Mouse (Mus musculus) lung, postnatal 36 days (tissue): ENCODE measurements around the gene Gm10354.
"Not testable (repeated sequence)": the region's sequence is repeated elsewhere in the genome, so short reads cannot be mapped to it uniquely, and the experiment has no call there.

Experiments
- DNase-seq: peaks from one replicate; pipeline ENCODE4 v3.0.0; 2022; ENCODE audit warnings: mixed read lengths

The Gm10354 gene

DNA sequence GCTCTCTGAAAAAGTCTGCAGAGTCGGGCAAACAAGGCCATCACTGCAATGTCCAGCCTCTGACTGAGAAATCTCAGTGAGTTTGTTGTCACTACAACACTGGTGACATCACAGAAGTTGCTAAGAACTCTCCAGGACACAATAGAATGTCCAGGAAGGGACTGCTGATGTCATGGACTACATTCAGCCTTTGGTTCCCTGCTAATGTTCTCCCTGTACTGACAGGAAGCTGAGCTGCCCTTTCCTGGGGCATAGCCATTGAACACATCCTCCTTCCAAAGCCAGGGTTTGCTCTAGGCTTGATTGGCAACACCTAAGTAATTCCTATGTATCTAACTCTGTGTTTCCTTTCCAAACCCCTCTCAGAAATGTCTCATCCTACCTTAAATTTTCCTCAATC lies at the start of gene Gm10354:
Gene Gm10354, minus strand, starts transcription at position 101 of the 400 bp plus-strand sequence.
- not testable (repeated sequence) for DNase-seq

- DNase-seq, result not testable (repeated sequence)
Observed at GRCm38 (mm10) chr5:15024316-15024715, 45.6 kb upstream of the Gm10354 start.

DNA sequence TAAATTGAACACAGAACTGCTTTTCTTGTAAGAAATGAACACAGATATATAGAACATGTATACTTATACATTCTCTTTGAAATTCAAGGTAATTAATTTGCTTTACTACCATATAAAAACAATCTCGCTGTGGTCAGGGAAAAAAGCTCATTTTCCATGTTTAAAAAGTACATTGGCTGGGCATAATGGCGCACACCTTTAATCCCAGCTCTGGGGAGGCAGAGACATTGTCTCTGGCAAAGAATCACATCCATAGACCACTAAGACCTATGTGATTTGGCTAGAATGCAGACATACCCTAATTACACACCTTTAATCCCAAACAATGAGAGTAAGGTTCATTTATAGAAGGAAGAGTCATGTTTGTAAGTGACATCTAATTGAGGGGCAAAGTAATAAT lies 41.3 kb upstream of the Gm10354 start:
- DNase-seq, result not testable (repeated sequence)

DNA sequence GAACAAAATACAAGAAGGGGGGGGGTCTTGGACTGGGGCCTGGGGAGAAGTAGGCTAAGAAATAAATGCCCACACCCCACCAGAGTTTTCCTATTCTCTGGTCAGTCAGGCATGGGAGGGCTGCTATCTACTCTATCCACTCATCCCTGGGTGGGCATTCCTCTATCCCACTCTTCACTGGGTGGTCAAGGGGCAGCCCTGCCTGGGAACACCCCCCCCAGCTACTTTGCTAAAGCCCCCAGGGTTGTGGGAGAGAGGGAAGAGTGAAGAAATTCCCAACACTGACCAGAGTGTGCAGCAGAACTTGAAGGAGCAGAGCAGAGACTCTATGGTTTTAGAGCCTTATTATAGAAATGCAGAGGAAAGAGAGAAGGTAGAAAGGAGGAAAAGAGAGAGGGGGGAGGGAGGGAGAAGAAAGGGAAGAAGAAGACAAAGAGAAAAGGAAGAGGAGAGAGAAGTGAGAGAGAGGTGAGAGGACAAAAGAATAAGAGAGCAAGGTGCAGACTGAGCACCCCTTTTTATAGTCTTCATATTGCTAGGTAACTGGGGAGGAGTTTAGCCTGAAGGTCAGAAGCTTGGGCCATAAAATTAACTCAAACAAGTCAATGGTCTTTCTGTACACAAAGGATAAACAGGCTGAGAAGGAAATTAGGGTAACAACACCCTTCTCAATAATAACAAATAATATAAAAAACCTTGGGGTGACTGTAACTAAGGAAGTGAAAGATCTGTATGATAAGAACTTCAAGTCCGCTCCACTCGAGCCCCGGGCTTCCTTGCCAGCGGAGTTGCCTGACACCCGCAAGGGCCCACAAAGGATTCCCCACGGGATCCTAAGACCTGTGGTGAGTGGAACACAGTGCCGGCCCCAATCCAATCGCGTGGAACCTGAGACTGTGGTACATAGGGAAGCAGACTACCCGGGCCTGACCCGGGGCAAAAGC lies 32.2 kb upstream of the Gm10354 start:
- DNase-seq, result not testable (repeated sequence)

- not testable (repeated sequence) for DNase-seq
Observed at GRCm38 (mm10) chr5:15006907-15007306, 28.2 kb upstream of the Gm10354 start.

GRCm38 (mm10) chr5:15006288-15006687 lies 27.6 kb upstream of the Gm10354 start:
- not testable (repeated sequence) for DNase-seq

DNA sequence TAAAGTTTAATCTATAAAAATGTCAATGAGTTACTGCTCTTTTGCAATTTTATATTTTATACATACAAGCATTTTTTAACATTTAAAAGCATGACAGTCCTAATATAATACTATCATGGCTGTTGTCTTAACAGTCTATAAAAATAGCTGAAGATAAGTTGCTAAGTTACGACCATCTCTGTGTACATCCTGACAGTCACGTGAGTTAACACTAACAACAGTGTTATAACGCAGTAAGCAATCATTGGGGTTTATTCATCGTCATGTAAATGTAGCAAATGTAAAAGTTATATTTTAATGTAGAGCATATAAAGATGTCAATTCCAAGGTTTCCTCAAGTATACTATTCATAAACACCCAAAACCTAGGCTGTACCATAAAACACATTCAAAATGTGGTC lies 26.8 kb upstream of the Gm10354 start:
- DNase-seq, result not testable (repeated sequence)

- DNase-seq, result not testable (repeated sequence)
Observed at GRCm38 (mm10) chr5:15004569-15005562, 26.1 kb upstream of the Gm10354 start.

DNA sequence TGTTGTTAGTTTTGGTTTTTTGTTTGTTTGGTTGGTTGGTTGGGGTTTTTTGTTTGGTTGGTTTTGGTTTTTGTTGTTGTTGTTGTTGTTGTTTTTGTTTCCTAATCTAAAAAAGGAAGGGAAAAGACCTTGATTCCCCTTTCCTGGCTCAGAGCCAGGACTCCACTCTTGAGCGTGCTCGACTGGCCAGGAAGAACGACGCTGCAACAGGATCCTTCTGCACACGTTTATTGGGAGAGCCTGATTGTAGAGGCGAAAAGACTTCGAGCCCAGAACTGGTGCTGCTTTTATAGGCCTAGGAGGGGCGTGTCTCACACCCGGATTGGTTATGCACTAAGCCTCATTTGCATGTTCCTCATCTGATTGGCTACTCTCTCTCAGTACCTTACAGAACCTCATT lies 19.3 kb upstream of the Gm10354 start:
- DNase-seq, result not testable (repeated sequence)

DNA sequence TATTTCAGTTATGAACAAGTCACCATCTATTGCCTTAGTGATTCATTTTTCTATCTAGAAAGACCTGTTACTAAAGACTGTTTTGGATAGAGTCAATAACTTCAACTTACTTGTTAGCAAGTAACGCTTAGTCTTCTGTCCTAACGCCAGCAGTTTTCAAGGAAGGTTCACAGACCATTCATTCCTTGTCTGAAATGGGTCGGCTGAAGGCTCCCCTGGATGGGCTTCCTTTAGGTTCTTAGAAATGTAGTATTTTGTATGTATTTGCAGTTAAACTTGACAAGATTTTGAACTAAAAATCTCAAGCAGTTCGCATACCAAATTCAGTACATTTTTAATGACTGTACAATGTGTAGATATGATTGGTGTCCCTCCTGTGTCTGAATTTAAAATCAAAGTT lies 18.8 kb upstream of the Gm10354 start:
- DNase-seq, result not testable (repeated sequence)

- DNase-seq, result not testable (repeated sequence)
Observed at GRCm38 (mm10) chr5:14996670-14997249, 18.0 kb upstream of the Gm10354 start.

GRCm38 (mm10) chr5:14994124-14994523 lies 15.4 kb upstream of the Gm10354 start:
- DNase-seq, result not testable (repeated sequence)

DNA sequence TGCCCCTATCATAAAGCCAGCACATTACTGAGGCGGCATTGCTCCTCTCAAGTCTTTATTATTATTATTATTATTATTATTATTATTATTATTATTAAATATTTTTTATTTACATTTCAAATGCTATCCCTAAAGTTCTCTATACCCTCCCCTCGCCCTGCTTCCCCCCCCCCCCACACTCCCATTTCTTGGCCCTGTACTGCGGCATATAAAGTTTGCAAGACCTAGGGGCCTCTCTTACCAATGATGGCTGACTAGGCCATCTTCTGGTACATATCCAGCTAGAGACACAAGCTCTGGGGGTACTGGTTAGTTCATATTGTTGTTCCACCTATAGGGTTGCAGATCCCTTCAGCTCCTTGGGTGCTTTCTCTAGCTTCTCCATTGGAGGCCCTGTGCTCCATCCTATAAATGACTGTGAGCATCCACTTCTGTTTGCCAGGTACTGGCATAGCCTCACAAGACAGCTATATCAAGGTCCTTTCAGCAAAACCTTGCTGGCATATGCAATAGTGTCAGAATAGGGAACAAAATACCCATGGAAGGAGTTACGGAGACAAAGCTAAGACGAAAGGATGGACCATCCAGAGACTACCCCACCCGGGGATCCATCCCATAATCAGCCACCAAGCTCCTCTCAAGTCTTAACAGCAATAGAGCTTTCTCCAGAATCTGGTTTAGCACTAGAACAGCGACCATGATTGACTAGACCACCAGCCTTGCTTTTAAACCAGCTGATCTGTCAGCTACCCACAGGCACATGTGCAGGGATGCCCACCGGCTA lies 11.8 kb upstream of the Gm10354 start:
- DNase-seq, result not testable (repeated sequence)

GRCm38 (mm10) chr5:14986649-14987387 lies 8.1 kb upstream of the Gm10354 start:
- DNase-seq, result not testable (repeated sequence)

GRCm38 (mm10) chr5:14977368-14977767 lies 1.4 kb downstream of the Gm10354 start:
- not testable (repeated sequence) for DNase-seq

DNA sequence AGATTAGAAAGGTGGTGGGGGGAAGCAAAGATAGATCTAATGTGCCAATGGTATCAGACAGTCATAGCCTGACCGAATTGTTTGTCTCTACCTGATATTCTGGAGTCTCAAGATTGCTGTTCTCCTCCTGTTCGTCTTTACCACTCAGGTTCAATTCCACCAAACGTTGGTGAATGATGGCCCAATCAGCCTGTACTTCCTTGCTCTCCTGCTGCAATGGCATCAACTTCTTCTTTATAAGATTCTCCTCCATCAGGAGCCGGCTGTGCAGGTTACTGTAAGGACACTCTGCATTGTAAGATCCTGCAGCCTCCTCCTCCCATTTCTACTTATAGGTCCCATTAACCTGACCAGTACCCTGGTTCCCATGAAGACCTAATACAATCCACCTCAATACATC lies 3.4 kb downstream of the Gm10354 start:
- not testable (repeated sequence) for DNase-seq

GRCm38 (mm10) chr5:14972841-14973240 lies 5.9 kb downstream of the Gm10354 start:
- DNase-seq, result not testable (repeated sequence)

- DNase-seq, result not testable (repeated sequence)
Observed at GRCm38 (mm10) chr5:14963821-14964220, 14.9 kb downstream of the Gm10354 start.

- not testable (repeated sequence) for DNase-seq
Observed at GRCm38 (mm10) chr5:14961502-14961901, 17.2 kb downstream of the Gm10354 start.

GRCm38 (mm10) chr5:14955928-14956706 lies 22.6 kb downstream of the Gm10354 start:
- DNase-seq, result not testable (repeated sequence)
